Mouse (Mus musculus): ENCODE results near the gene Herc6. TPM values are rescaled to one million over a fixed set of nuclear protein-coding genes. Genes with fewer than 3 reads are reported as not detected.

Herc6 gene
- total and polyA plus RNA-seq, 3 experiments = 0.22 TPM; not detected in 2

DNA sequence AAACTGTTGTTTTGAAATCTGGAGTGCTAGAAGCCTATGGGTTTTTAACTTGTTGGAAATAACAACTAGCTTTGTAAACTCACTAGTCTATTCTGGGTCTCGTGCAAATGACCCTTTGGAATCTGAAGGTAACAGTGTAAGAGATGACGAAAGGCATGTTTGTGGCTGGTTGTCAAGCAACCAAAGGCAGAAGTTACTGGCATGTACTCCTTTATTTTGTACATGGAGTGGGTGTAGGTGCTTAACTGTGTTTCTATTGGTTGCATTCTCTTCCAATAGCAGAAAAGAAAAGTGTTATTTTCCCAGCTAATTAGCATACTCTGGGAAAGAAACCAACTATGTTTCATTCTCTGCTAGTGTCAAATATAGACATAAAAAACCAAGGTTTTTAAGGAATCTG lies 35.9 kb upstream of the Herc6 start:
- no peaks in the 10 kb centered on the region for H3K27me3 ChIP-seq (ENCODE audit: insufficient read depth, low read length)
- ATAC-seq (ENCODE audit: extremely low read depth, insufficient number of reproducible peaks, low FRiP score, poor library complexity, severe bottlenecking) (peak; percentile 59), DNase-seq (ENCODE audit: low spot score) (no peak)
- H3K4me3 ChIP-seq (ENCODE audit: low read depth, low read length) = no peak overlapping the region
- H3K36me3 ChIP-seq (replicated peaks) = no peaks in the 10 kb centered on the region
- H3K4me1 ChIP-seq (ENCODE audit: insufficient read depth, low read depth, low read length) = 0 out of 2 replicates have a peak, but pooled peaks cover 2% of the 10 kb centered on the region
- H3K9me3 ChIP-seq (replicated peaks) = no peaks in the 10 kb centered on the region
- TF ChIP-seq TAL1 (conservative IDR thresholded peaks at IDR 0.05; ENCODE audit: low read depth, low read length) = no peak
- TF ChIP-seq POLR2AphosphoS5 (IDR thresholded peaks at IDR 0.05; ENCODE audit: insufficient replicate concordance, low read depth, low read length) = no peak
- TF ChIP-seq GATA1 (IDR thresholded peaks at IDR 0.05; ENCODE audit: borderline replicate concordance, low read length) = no peak
- no peak for TF ChIP-seq CTCF (IDR thresholded peaks at IDR 0.05; ENCODE audit: low read depth, low read length)
- no peak for TF ChIP-seq GATA2 (IDR thresholded peaks at IDR 0.05; ENCODE audit: borderline replicate concordance, low read depth, low read length)

DNA sequence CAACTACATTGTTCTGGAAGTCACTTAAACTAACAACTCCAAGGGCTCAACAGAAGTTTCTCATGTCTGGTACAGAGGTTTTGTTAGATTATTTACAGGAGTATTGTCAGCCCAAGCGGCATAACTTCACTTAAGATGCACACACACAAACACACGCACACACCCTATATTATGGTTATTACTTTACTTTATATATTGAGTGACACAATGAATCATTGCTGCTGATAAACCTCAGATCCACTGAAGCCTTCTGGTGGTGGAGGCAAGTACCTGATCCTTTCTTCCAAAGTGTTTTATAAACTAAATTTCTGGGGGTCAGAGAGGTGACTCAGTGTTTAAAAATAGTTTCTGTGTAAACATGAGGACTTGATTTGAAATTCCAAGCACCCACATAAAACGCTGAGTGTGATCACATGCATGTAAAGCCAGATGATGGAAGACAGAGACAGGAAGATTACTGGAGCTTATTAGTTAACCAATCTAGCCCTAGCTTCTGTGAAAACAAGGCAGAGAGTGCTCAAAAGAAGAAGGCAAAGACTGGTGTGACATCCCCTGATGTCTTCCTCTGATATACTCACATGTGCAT lies 29.5 kb upstream of the Herc6 start:
- Histone ChIP-seq H3K9me3 (replicated peaks) (no peaks in the 10 kb centered on the region), H3K4me3 (ENCODE audit: low read depth, low read length) (no peak overlapping the region), H3K36me3 (replicated peaks) (no peaks in the 10 kb centered on the region), H3K27me3 (ENCODE audit: insufficient read depth, low read length) (no peaks in the 10 kb centered on the region), H3K4me1 (ENCODE audit: insufficient read depth, low read depth, low read length) (no peaks in the 10 kb centered on the region)
- no peak for DNase-seq (ENCODE audit: low spot score)
- ATAC-seq (ENCODE audit: extremely low read depth, insufficient number of reproducible peaks, low FRiP score, poor library complexity, severe bottlenecking) = no peak
- TF ChIP-seq TAL1 (conservative IDR thresholded peaks at IDR 0.05; ENCODE audit: low read depth, low read length) (no peak), CTCF (IDR thresholded peaks at IDR 0.05; ENCODE audit: low read depth, low read length) (no peak), GATA2 (IDR thresholded peaks at IDR 0.05; ENCODE audit: borderline replicate concordance, low read depth, low read length) (no peak), GATA1 (IDR thresholded peaks at IDR 0.05; ENCODE audit: borderline replicate concordance, low read length) (no peak), POLR2AphosphoS5 (IDR thresholded peaks at IDR 0.05; ENCODE audit: insufficient replicate concordance, low read depth, low read length) (no peak)

DNA sequence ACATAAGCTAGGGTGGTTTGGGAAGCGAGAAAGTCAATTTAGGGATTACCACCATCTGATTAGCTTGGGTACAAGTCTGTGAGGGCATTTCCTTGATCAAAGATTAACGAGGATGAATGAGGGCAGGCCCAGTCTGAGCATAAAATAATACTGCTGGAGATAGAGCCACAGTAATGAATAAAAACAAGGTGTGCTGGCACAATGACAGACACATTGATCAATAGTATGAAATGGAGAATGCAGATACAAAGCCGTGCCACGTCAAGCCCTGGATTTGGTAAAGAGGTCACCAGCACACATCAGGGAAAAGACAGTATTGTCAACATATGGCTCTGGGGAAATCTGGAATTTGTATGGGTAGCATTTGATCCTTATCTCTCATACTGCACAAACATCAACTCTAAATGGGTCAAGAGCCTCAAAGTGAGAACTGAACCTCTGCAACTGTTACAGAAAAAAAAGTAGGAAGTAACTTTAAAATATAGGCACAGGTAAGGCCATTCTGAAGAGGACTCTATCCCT lies 22.9 kb upstream of the Herc6 start:
- ATAC-seq (ENCODE audit: extremely low read depth, insufficient number of reproducible peaks, low FRiP score, poor library complexity, severe bottlenecking) = no peak
- Histone ChIP-seq H3K27me3 (ENCODE audit: insufficient read depth, low read length) (peaks cover 2% of the 10 kb centered on the region; the same call in 1 of the 2 replicates), H3K9me3 (replicated peaks) (no peaks in the 10 kb centered on the region), H3K4me3 (ENCODE audit: low read depth, low read length) (no peak overlapping the region), H3K36me3 (replicated peaks) (no peaks in the 10 kb centered on the region), H3K4me1 (ENCODE audit: insufficient read depth, low read depth, low read length) (no peaks in the 10 kb centered on the region)
- no peak for TF ChIP-seq GATA2 (IDR thresholded peaks at IDR 0.05; ENCODE audit: borderline replicate concordance, low read depth, low read length)
- TF ChIP-seq POLR2AphosphoS5 (IDR thresholded peaks at IDR 0.05; ENCODE audit: insufficient replicate concordance, low read depth, low read length) = no peak
- no peak for TF ChIP-seq CTCF (IDR thresholded peaks at IDR 0.05; ENCODE audit: low read depth, low read length)
- no peak for TF ChIP-seq GATA1 (IDR thresholded peaks at IDR 0.05; ENCODE audit: borderline replicate concordance, low read length)
- TF ChIP-seq TAL1 (conservative IDR thresholded peaks at IDR 0.05; ENCODE audit: low read depth, low read length) = no peak
- DNase-seq (ENCODE audit: low spot score) = no peak

- Histone ChIP-seq H3K27me3 (ENCODE audit: insufficient read depth, low read length) (peaks cover 2% of the 10 kb centered on the region; the same call in 1 of the 2 replicates), H3K9me3 (replicated peaks) (no peaks in the 10 kb centered on the region), H3K4me3 (ENCODE audit: low read depth, low read length) (no peak overlapping the region), H3K4me1 (ENCODE audit: insufficient read depth, low read depth, low read length) (no peaks in the 10 kb centered on the region), H3K36me3 (replicated peaks) (no peaks in the 10 kb centered on the region)
- ATAC-seq (ENCODE audit: extremely low read depth, insufficient number of reproducible peaks, low FRiP score, poor library complexity, severe bottlenecking) (no peak), DNase-seq (ENCODE audit: low spot score) (no peak)
- TF ChIP-seq GATA2 (IDR thresholded peaks at IDR 0.05; ENCODE audit: borderline replicate concordance, low read depth, low read length) = no peak
- no peak for TF ChIP-seq POLR2AphosphoS5 (IDR thresholded peaks at IDR 0.05; ENCODE audit: insufficient replicate concordance, low read depth, low read length)
- no peak for TF ChIP-seq CTCF (IDR thresholded peaks at IDR 0.05; ENCODE audit: low read depth, low read length)
- TF ChIP-seq TAL1 (conservative IDR thresholded peaks at IDR 0.05; ENCODE audit: low read depth, low read length) = no peak
- TF ChIP-seq GATA1 (IDR thresholded peaks at IDR 0.05; ENCODE audit: borderline replicate concordance, low read length) = no peak
Measured at GRCm38 (mm10) chr6:57563454-57563853, 17.3 kb upstream of the Herc6 start.

- DNase-seq (ENCODE audit: low spot score) = no peak
- no peak for ATAC-seq (ENCODE audit: extremely low read depth, insufficient number of reproducible peaks, low FRiP score, poor library complexity, severe bottlenecking)
- TF ChIP-seq GATA1 (IDR thresholded peaks at IDR 0.05; ENCODE audit: borderline replicate concordance, low read length) = no peak
- TF ChIP-seq POLR2AphosphoS5 (IDR thresholded peaks at IDR 0.05; ENCODE audit: insufficient replicate concordance, low read depth, low read length) = no peak
- no peak for TF ChIP-seq TAL1 (conservative IDR thresholded peaks at IDR 0.05; ENCODE audit: low read depth, low read length)
- no peak for TF ChIP-seq GATA2 (IDR thresholded peaks at IDR 0.05; ENCODE audit: borderline replicate concordance, low read depth, low read length)
- no peak for TF ChIP-seq CTCF (IDR thresholded peaks at IDR 0.05; ENCODE audit: low read depth, low read length)
- H3K27me3 ChIP-seq (ENCODE audit: insufficient read depth, low read length) = peaks cover 2% of the 10 kb centered on the region; the same call in 1 of the 2 replicates
- H3K4me3 ChIP-seq (ENCODE audit: low read depth, low read length) = no peak overlapping the region
- H3K9me3 ChIP-seq (replicated peaks) = no peaks in the 10 kb centered on the region
- no peaks in the 10 kb centered on the region for H3K36me3 ChIP-seq (replicated peaks)
- H3K4me1 ChIP-seq (ENCODE audit: insufficient read depth, low read depth, low read length) = no peaks in the 10 kb centered on the region
Measured at GRCm38 (mm10) chr6:57565452-57565851, 15.3 kb upstream of the Herc6 start.

- Histone ChIP-seq H3K4me3 (ENCODE audit: low read depth, low read length) (no peak overlapping the region), H3K9me3 (replicated peaks) (no peaks in the 10 kb centered on the region), H3K36me3 (replicated peaks) (no peaks in the 10 kb centered on the region), H3K4me1 (ENCODE audit: insufficient read depth, low read depth, low read length) (no peaks in the 10 kb centered on the region), H3K27me3 (ENCODE audit: insufficient read depth, low read length) (no peaks in the 10 kb centered on the region)
- DNase-seq (ENCODE audit: low spot score) (no peak), ATAC-seq (ENCODE audit: extremely low read depth, insufficient number of reproducible peaks, low FRiP score, poor library complexity, severe bottlenecking) (no peak)
- TF ChIP-seq GATA1 (IDR thresholded peaks at IDR 0.05; ENCODE audit: borderline replicate concordance, low read length) = no peak
- TF ChIP-seq TAL1 (conservative IDR thresholded peaks at IDR 0.05; ENCODE audit: low read depth, low read length) = no peak
- no peak for TF ChIP-seq CTCF (IDR thresholded peaks at IDR 0.05; ENCODE audit: low read depth, low read length)
- no peak for TF ChIP-seq POLR2AphosphoS5 (IDR thresholded peaks at IDR 0.05; ENCODE audit: insufficient replicate concordance, low read depth, low read length)
- no peak for TF ChIP-seq GATA2 (IDR thresholded peaks at IDR 0.05; ENCODE audit: borderline replicate concordance, low read depth, low read length)
Measured at GRCm38 (mm10) chr6:57567630-57568029, 13.2 kb upstream of the Herc6 start.

Data from G1E (cell line).